Mouse (Mus musculus) liver, embryonic 16.5 days (tissue): ENCODE results near the gene Emc10. TPM values are rescaled to one million over a fixed set of nuclear protein-coding genes. Genes with fewer than 3 reads are reported as not detected.
A peak's percentile ranks its signal among the peaks of the same experiment; 100 is the strongest.

ENCODE experiments used
- ATAC-seq: fragments of 200-750 bp; cut with Nextera tagmentation; 2 replicates; pipeline ENCODE4 v1.8.0; 2017; ENCODE audit warnings: low read depth, mild to moderate bottlenecking, moderate number of reproducible peaks, moderate library complexity
- H3K27ac ChIP-seq: fragments of 300-500 bp; sonication (generic); 2 replicates; pipeline ENCODE4 v1.5.1; 2014; ENCODE audit warnings: mild to moderate bottlenecking, low read length
- H3K27me3 ChIP-seq: fragments of 300-500 bp; sonication (generic); 2 replicates; pipeline ENCODE4 v1.6.1; 2014; ENCODE audit warnings: low read depth, low read length, mixed read lengths; ENCODE audit not compliant: control insufficient read depth, insufficient read depth
- H3K36me3 ChIP-seq: fragments of 300-500 bp; sonication (generic); 2 replicates; pipeline ENCODE4 v1.6.1; 2014; ENCODE audit warnings: mild to moderate bottlenecking; ENCODE audit not compliant: control insufficient read depth, insufficient read depth
- H3K4me1 ChIP-seq: fragments of 300-500 bp; sonication (generic); 2 replicates; pipeline ENCODE4 v1.6.1; 2014; ENCODE audit warnings: low read depth, low read length, mixed read lengths; ENCODE audit not compliant: control insufficient read depth
- H3K4me2 ChIP-seq: fragments of 300-500 bp; sonication (generic); 2 replicates; pipeline ENCODE4 v1.6.1; 2014; ENCODE audit warnings: low read depth, low read length, mixed read lengths
- H3K4me3 ChIP-seq: fragments of 300-500 bp; sonication (generic); 2 replicates; pipeline ENCODE4 v1.5.1; 2014; ENCODE audit warnings: low read depth, mild to moderate bottlenecking, low read length
- H3K9ac ChIP-seq: fragments of 300-500 bp; sonication (generic); 2 replicates; pipeline ENCODE4 v1.6.1; 2014; ENCODE audit warnings: low read depth, low read length
- H3K9me3 ChIP-seq: fragments of 300-500 bp; sonication (generic); replicated peaks from 2 replicates; pipeline ENCODE4 v1.6.1; 2016; ENCODE audit warnings: low read length; ENCODE audit not compliant: control insufficient read depth
- WGBS: fragments of 180-500 bp; shearing (Covaris S2); extraction: QIAGEN DNeasy Blood & Tissue Kit; methylation state at CpG from one replicate; pipeline ENCODE4 v1.1.7; 2014; ENCODE audit not compliant: insufficient replicate concordance; 5-methylcytosine and 5-hydroxymethylcytosine counted together
- polyA plus RNA-seq: library from polyadenylated mRNA; unstranded; fragments of >200 nt; fragmentation: Nextera tagmentation; extraction: Ambion mirVana; gene quantifications from 2 replicates; pipeline ENCODE4 v1.2.1, GENCODE M21; 2015

Gene Emc10
- polyA plus RNA-seq, 1 experiment from 2014 or later = 40.6 TPM

- Histone ChIP-seq H3K4me2 (no peak overlapping the region), H3K4me3 (no peak overlapping the region), H3K27ac (no peak overlapping the region), H3K9ac (no peak overlapping the region), H3K36me3 (no peaks in the 10 kb centered on the region), H3K4me1 (peaks cover 39% of the 10 kb centered on the region), H3K9me3 (no peaks in the 10 kb centered on the region), H3K27me3 (peaks cover 54% of the 10 kb centered on the region)
- ATAC-seq = no peak
- 68% methylated on average over 10 of the region's 10 CpGs for WGBS
Measured at GRCm38 (mm10) chr7:44463556-44464225, 32.6 kb downstream of the Emc10 start.

DNA sequence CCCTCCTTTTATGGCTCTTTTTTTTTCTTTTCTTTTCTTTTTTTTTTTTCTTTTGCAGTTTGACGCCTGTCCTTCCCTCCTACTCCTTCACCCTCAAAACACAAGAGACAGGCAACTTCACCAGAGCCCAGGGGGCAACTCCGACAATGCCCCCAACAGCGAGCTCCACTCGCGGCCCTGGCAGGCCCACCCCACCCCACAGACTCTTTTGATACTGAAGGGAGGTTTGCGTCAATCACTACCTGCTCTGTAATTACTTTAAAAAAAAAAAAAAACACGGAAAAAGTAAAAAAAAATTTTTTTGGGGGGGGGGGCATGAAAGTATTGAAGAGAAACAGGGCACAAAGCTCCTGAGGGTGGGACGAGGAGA lies 33.3 kb downstream of the Emc10 start:
- H3K27ac ChIP-seq = no peak overlapping the region
- H3K9me3 ChIP-seq = no peaks in the 10 kb centered on the region
- H3K9ac ChIP-seq = no peak overlapping the region
- ATAC-seq = no peak
- H3K4me2 ChIP-seq = no peak overlapping the region
- H3K4me3 ChIP-seq = no peak overlapping the region
- H3K4me1 ChIP-seq = peaks cover 35% of the 10 kb centered on the region
- WGBS = 18% methylated on average over 8 of the region's 8 CpGs
- H3K36me3 ChIP-seq = no peaks in the 10 kb centered on the region
- H3K27me3 ChIP-seq = peaks cover 54% of the 10 kb centered on the region

DNA sequence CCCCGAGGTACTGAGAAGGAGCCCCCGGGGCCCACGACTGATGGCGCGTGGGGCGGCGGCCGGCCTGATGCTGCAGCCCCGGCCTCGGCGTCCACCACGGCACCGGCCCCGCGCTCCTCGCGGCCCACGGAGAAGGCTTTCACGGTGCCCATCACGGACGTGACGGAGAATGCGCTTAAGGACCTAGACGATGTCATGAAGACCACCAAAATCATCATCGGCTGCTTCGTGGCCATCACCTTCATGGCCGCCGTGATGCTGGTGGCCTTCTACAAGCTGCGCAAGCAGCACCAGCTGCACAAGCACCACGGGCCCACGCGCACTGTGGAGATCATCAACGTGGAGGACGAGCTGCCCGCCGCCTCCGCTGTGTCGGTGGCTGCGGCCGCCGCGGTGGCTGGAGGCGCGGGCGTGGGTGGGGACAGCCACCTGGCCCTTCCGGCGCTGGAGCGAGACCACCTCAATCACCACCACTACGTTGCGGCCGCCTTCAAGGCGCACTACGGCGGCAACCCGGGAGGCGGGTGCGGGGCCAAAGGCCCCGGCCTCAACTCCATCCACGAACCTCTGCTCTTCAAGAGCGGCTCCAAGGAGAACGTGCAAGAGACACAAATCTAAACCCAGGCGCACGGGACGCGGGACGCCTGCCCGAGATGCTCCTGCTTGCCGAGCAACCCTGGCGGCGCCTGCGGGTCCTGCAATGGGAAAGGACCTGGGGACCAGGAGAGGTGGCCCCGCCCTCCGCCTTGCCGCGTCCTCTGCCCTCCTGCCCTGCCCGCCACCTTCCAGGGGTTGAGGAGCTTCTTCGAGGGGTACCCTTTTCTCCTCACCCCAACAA lies 33.9 kb downstream of the Emc10 start:
- ATAC-seq = no peak
- Histone ChIP-seq H3K4me1 (peaks cover 34% of the 10 kb centered on the region), H3K9me3 (no peaks in the 10 kb centered on the region), H3K27ac (no peak overlapping the region), H3K27me3 (peaks cover 54% of the 10 kb centered on the region), H3K36me3 (no peaks in the 10 kb centered on the region), H3K4me3 (0 out of 2 replicates have a peak overlapping the region, but pooled peaks have one; percentile 6), H3K4me2 (no peak overlapping the region), H3K9ac (no peak overlapping the region)
- 10% methylated on average over 77 of the region's 77 CpGs for WGBS

DNA sequence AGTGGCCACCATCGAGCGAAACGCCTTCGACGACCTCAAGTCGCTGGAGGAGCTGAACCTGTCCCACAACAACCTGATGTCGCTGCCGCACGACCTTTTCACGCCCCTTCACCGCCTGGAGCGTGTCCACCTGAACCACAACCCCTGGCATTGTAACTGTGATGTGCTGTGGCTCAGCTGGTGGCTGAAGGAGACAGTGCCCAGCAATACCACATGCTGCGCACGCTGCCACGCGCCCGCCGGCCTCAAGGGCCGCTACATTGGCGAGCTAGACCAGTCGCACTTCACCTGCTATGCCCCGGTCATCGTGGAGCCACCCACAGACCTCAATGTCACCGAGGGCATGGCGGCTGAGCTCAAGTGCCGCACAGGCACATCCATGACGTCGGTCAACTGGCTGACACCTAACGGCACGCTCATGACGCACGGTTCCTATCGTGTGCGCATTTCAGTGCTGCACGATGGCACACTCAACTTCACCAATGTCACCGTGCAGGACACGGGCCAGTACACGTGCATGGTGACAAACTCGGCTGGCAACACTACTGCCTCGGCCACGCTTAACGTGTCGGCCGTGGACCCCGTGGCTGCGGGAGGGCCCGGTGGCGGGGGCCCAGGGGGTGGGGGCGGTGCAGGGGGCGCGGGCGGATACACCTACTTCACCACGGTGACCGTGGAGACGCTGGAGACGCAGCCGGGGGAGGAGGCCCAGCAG lies 34.7 kb downstream of the Emc10 start:
- Histone ChIP-seq H3K4me1 (peaks cover 28% of the 10 kb centered on the region), H3K27ac (no peak overlapping the region), H3K27me3 (peaks cover 54% of the 10 kb centered on the region), H3K9me3 (no peaks in the 10 kb centered on the region), H3K4me2 (no peak overlapping the region), H3K4me3 (no peak overlapping the region), H3K9ac (no peak overlapping the region), H3K36me3 (no peaks in the 10 kb centered on the region)
- WGBS = 38% methylated on average over 57 of the region's 57 CpGs
- ATAC-seq = no peak

GRCm38 (mm10) chr7:44460767-44461502 lies 35.4 kb downstream of the Emc10 start:
- H3K36me3 ChIP-seq = no peaks in the 10 kb centered on the region
- H3K9me3 ChIP-seq = no peaks in the 10 kb centered on the region
- peaks cover 27% of the 10 kb centered on the region for H3K4me1 ChIP-seq
- H3K4me2 ChIP-seq = no peak overlapping the region
- 56% methylated on average over 31 of the region's 31 CpGs for WGBS
- ATAC-seq = no peak
- H3K9ac ChIP-seq = no peak overlapping the region
- H3K4me3 ChIP-seq = no peak overlapping the region
- no peak overlapping the region for H3K27ac ChIP-seq
- peaks cover 54% of the 10 kb centered on the region for H3K27me3 ChIP-seq

- no peak overlapping the region for H3K4me3 ChIP-seq
- H3K4me2 ChIP-seq = no peak overlapping the region
- H3K27me3 ChIP-seq = peaks cover 54% of the 10 kb centered on the region
- ATAC-seq = no peak
- no peaks in the 10 kb centered on the region for H3K9me3 ChIP-seq
- WGBS = 55% methylated on average over 6 of the region's 6 CpGs
- peaks cover 22% of the 10 kb centered on the region for H3K4me1 ChIP-seq
- no peaks in the 10 kb centered on the region for H3K36me3 ChIP-seq
- H3K27ac ChIP-seq = no peak overlapping the region
- H3K9ac ChIP-seq = no peak overlapping the region
Measured at GRCm38 (mm10) chr7:44460067-44460466, 36.3 kb downstream of the Emc10 start.

DNA sequence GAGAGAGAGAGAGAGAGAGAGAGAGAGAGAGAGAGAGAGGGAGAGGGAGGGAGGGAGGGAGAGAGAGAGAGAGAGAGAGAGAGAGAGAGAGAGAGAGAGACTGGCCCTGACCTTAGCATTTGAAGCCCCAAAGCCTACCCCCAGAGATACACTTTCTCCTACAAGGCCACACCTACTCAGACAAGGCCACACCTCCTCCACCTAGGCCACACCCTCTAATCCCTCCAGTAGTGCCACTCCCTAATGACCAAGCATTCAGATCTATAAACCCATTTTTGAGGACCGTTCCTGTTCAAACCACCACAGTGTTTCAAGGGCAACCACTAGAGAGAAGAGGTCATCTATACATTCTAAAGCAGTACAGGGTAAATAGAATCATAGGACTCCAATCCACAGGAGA lies 40.0 kb downstream of the Emc10 start:
- WGBS = 71% methylated on average over 1 of the region's 1 CpGs
- Histone ChIP-seq H3K36me3 (no peaks in the 10 kb centered on the region), H3K4me2 (no peak overlapping the region), H3K9me3 (no peaks in the 10 kb centered on the region), H3K27ac (no peak overlapping the region), H3K27me3 (peaks cover 23% of the 10 kb centered on the region), H3K9ac (no peak overlapping the region), H3K4me3 (no peak overlapping the region), H3K4me1 (peaks cover 7% of the 10 kb centered on the region)
- no peak for ATAC-seq

GRCm38 (mm10) chr7:44453256-44453655 lies 43.1 kb downstream of the Emc10 start:
- Histone ChIP-seq H3K36me3 (no peaks in the 10 kb centered on the region), H3K4me1 (peaks cover 7% of the 10 kb centered on the region), H3K27me3 (peaks cover 2% of the 10 kb centered on the region; the same call in 1 of the 2 replicates), H3K9ac (no peak overlapping the region), H3K4me3 (no peak overlapping the region), H3K9me3 (no peaks in the 10 kb centered on the region), H3K27ac (no peak overlapping the region), H3K4me2 (no peak overlapping the region)
- WGBS = 2% methylated on average over 3 of the region's 3 CpGs
- ATAC-seq = no peak
